Mouse (Mus musculus): ENCODE measurements at regions not wholly inside any gene's neighbourhood (a gene's known extent, or its start where the extent isn't known, plus 50 kb on each side); places are given as distances from the start of the nearest gene placed in this dataset.
A peak's percentile ranks its signal among the peaks of the same experiment; 100 is the strongest.

DNA sequence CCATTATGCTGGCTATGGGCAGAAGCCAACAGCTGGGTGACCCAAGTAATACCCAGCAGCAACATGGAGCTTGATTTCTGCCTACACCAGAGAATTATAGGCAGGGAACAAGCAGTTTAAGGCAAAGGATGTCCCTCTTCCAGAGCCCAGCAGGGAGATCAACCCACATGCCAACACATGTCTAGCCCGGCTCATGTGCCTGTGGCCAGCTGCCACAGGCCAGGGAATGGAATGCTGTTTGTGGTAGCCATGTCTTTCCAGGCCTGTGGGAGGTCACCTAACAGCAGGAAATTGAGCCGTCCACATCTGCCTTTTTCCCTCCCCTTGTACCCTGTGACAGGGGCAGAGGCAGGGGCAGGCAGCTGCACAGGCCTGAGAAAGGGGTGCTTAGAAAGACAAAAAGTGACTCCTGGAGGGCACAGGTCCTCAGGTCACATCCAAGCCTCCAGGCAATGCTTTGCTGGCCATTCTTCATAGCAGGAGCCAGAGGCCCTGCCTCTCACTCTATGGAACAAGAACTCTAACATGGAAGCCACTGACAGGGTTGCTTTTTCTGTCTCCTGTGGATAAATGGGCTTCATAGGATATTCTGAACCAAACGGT is 163.8 kb downstream of the 3110018I06Rik start:
- no peak overlapping the region for H3K9ac ChIP-seq (ENCODE audit: low read depth, low read length)
- no peak overlapping the region for H3K4me3 ChIP-seq (ENCODE audit: low read depth, low read length)
- H3K9me3 ChIP-seq (replicated peaks; ENCODE audit: control insufficient read depth, low read length), result no peaks in the 10 kb centered on the region
- no peaks in the 10 kb centered on the region for H3K4me1 ChIP-seq (ENCODE audit: control insufficient read depth, low read depth, low read length)
- no peak overlapping the region for H3K27ac ChIP-seq (ENCODE audit: low read length)
- 56% methylated on average over 3 of the region's 3 CpGs for WGBS (ENCODE audit: insufficient replicate concordance)
- no peaks in the 10 kb centered on the region for H3K27me3 ChIP-seq (ENCODE audit: control insufficient read depth, insufficient read depth, low read depth, low read length)
- no peak overlapping the region for H3K4me2 ChIP-seq (ENCODE audit: low read depth, low read length)
- ATAC-seq (ENCODE audit: low read depth), result no peak
- no peaks in the 10 kb centered on the region for H3K36me3 ChIP-seq (ENCODE audit: control insufficient read depth, insufficient read depth)

DNA sequence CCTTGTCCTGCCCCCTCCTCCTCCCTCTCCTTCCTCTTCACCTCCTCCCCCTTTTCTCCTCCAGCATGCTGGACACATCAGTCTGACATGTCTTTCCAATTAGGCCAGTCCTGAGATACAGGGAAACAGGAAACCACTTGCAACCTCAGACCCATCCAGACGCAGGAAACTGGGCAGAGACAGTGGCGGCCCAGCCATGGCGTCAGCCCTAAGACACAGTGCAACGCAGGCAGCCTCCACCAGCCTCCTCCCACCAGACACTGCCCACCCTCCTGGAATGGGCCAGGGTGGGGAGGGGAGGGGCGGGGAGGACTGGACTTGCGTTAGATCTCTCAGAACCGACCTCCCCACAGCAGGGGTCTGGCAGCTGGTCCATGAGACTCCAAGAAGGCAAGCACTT is 164.7 kb downstream of the 3110018I06Rik start:
- Histone ChIP-seq H3K27ac (ENCODE audit: low read length) (no peak overlapping the region), H3K9me3 (replicated peaks; ENCODE audit: control insufficient read depth, low read length) (no peaks in the 10 kb centered on the region), H3K4me2 (ENCODE audit: low read depth, low read length) (no peak overlapping the region), H3K9ac (ENCODE audit: low read depth, low read length) (no peak overlapping the region), H3K4me1 (ENCODE audit: control insufficient read depth, low read depth, low read length) (no peaks in the 10 kb centered on the region), H3K4me3 (ENCODE audit: low read depth, low read length) (no peak overlapping the region), H3K36me3 (ENCODE audit: control insufficient read depth, insufficient read depth) (no peaks in the 10 kb centered on the region), H3K27me3 (ENCODE audit: control insufficient read depth, insufficient read depth, low read depth, low read length) (no peaks in the 10 kb centered on the region)
- peak; percentile 39; the same call in 1 of the 2 replicates for ATAC-seq (ENCODE audit: low read depth)
- WGBS (ENCODE audit: insufficient replicate concordance), result 23% methylated on average over 7 of the region's 7 CpGs

DNA sequence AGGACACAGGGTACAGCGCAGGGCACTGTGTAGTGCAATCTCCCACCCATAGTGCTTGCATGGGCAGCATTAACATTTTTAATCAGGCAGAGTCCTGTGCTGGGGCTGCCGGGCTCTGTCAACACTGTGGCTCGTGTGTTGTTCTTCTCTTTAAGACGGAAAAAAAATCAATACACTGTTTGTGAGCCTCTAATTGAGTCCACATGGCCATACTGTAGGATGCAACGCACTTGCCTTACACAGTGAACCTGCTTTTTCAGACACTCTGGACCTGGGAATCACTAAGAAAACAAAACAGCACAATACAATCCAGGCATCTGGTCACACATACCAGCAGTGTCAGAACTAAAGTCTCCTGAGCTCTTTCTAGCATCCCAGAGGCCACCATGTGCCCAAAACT is 168.4 kb downstream of the 3110018I06Rik start:
- no peak for ATAC-seq (ENCODE audit: low read depth)
- H3K27ac ChIP-seq (ENCODE audit: low read length), result no peak overlapping the region
- 47% methylated on average over 5 of the region's 5 CpGs for WGBS (ENCODE audit: insufficient replicate concordance)

DNA sequence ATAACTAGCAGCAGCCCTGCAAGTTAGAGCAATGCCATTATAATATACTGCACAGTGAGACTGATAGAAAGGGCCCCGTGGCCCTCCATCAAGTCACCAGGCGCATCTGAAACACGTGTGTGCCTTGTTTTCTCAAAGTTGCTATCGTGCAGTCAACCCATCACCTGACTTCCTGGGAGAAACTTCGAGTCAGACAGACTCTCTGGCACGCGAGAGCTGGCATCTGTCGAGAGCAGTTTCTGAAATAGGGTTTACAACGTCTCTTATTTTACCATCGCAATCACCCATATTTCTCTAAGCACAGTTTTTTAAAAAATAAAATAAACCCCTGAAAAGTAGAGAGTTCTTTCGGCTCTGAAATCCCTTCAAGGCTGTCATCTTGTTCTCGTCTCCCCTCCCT is 169.8 kb downstream of the 3110018I06Rik start:
- ATAC-seq (ENCODE audit: low read depth), result no peak
- 66% methylated on average over 12 of the region's 12 CpGs for WGBS (ENCODE audit: insufficient replicate concordance)

More for the DNA sequence above, 168.4 kb downstream of the 3110018I06Rik start:
- Histone ChIP-seq H3K9ac (ENCODE audit: low read depth, low read length) (no peak overlapping the region), H3K27me3 (ENCODE audit: control insufficient read depth, insufficient read depth, low read depth, low read length) (no peaks in the 10 kb centered on the region), H3K4me2 (ENCODE audit: low read depth, low read length) (no peak overlapping the region), H3K4me1 (ENCODE audit: control insufficient read depth, low read depth, low read length) (no peaks in the 10 kb centered on the region), H3K36me3 (ENCODE audit: control insufficient read depth, insufficient read depth) (no peaks in the 10 kb centered on the region), H3K9me3 (replicated peaks; ENCODE audit: control insufficient read depth, low read length) (no peaks in the 10 kb centered on the region), H3K4me3 (ENCODE audit: low read depth, low read length) (no peak overlapping the region)

DNA sequence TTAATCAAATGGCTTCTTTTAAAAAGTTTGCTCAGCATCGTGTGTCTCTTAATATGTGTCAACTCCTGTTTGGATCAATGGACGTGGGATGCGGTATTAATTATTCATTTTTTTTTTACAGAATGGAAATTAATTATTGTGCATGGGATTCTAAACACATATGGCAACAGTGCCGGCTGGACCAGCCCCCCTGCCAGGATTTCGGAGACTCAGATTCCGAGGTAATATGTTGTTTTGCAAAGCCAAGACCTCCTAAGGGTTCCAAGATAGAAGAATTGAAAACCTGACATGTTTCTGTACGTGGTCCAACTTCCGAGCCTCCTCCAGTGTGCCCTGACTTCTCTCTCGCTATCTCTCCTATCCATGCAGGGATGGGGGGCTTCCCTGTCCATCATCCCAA is 170.4 kb downstream of the 3110018I06Rik start:
- Histone ChIP-seq H3K4me3 (ENCODE audit: low read depth, low read length) (no peak overlapping the region), H3K4me2 (ENCODE audit: low read depth, low read length) (no peak overlapping the region), H3K27me3 (ENCODE audit: control insufficient read depth, insufficient read depth, low read depth, low read length) (no peaks in the 10 kb centered on the region), H3K9ac (ENCODE audit: low read depth, low read length) (no peak overlapping the region), H3K9me3 (replicated peaks; ENCODE audit: control insufficient read depth, low read length) (no peaks in the 10 kb centered on the region), H3K36me3 (ENCODE audit: control insufficient read depth, insufficient read depth) (no peaks in the 10 kb centered on the region), H3K4me1 (ENCODE audit: control insufficient read depth, low read depth, low read length) (no peaks in the 10 kb centered on the region), H3K27ac (ENCODE audit: low read length) (no peak overlapping the region)
- 65% methylated on average over 9 of the region's 9 CpGs for WGBS (ENCODE audit: insufficient replicate concordance)
- ATAC-seq (ENCODE audit: low read depth), result no peak

More for the DNA sequence above, 169.8 kb downstream of the 3110018I06Rik start:
- H3K36me3 ChIP-seq (ENCODE audit: control insufficient read depth, insufficient read depth), result no peaks in the 10 kb centered on the region
- H3K4me2 ChIP-seq (ENCODE audit: low read depth, low read length), result no peak overlapping the region
- H3K9me3 ChIP-seq (replicated peaks; ENCODE audit: control insufficient read depth, low read length), result no peaks in the 10 kb centered on the region
- H3K9ac ChIP-seq (ENCODE audit: low read depth, low read length), result no peak overlapping the region
- H3K4me3 ChIP-seq (ENCODE audit: low read depth, low read length), result no peak overlapping the region
- no peak overlapping the region for H3K27ac ChIP-seq (ENCODE audit: low read length)
- H3K27me3 ChIP-seq (ENCODE audit: control insufficient read depth, insufficient read depth, low read depth, low read length), result no peaks in the 10 kb centered on the region
- no peaks in the 10 kb centered on the region for H3K4me1 ChIP-seq (ENCODE audit: control insufficient read depth, low read depth, low read length)

DNA sequence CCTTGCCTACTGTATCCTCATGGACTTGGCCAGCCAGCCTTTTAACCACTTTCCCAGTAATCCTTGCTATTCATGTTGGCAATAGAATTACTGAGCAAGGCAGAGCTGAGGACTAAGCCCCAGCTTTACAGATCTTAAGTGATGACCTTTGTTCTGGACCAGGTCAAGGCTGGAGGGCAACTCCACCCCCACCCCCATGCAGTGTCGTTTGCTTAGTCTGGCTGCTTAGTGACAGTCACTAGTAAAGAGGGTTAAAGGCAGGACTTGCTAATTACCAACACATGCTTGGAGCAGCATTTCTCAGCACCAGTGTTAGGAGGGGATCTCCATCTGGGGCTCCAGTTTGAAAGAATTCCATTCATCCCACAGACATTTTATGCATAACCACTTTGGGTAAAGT is 174.2 kb downstream of the 3110018I06Rik start:
- no peak overlapping the region for H3K4me3 ChIP-seq (ENCODE audit: low read depth, low read length)
- no peak overlapping the region for H3K27ac ChIP-seq (ENCODE audit: low read length)
- H3K4me1 ChIP-seq (ENCODE audit: control insufficient read depth, low read depth, low read length), result no peaks in the 10 kb centered on the region
- no peak overlapping the region for H3K9ac ChIP-seq (ENCODE audit: low read depth, low read length)
- H3K27me3 ChIP-seq (ENCODE audit: control insufficient read depth, insufficient read depth, low read depth, low read length), result no peaks in the 10 kb centered on the region
- no peak for ATAC-seq (ENCODE audit: low read depth)
- H3K36me3 ChIP-seq (ENCODE audit: control insufficient read depth, insufficient read depth), result no peaks in the 10 kb centered on the region
- H3K4me2 ChIP-seq (ENCODE audit: low read depth, low read length), result no peak overlapping the region
- no peaks in the 10 kb centered on the region for H3K9me3 ChIP-seq (replicated peaks; ENCODE audit: control insufficient read depth, low read length)
- 14% methylated on average over 1 of the region's 1 CpGs for WGBS (ENCODE audit: insufficient replicate concordance)

DNA sequence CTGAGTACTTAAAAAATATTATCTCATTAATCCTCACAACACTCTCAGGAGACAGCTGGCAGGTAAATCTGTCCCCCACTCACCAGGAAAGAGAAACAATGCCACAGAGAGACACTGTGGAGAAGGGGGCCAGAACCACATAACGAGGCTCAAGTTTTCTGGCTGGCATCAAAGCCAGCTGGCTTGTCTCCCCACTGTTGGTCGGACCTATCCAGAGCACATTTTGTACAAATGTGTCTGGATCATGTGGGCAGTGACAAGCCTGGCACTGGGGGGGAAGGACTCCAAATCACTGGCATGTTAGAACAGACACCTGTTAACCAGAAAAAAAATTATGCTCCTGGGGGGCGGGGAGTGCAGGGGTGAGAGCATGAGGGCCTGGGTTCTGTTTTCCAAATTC is 179.4 kb downstream of the 3110018I06Rik start:
- H3K4me2 ChIP-seq (ENCODE audit: low read depth, low read length), result no peak overlapping the region
- H3K4me1 ChIP-seq (ENCODE audit: control insufficient read depth, low read depth, low read length), result no peaks in the 10 kb centered on the region
- no peak overlapping the region for H3K27ac ChIP-seq (ENCODE audit: low read length)
- H3K4me3 ChIP-seq (ENCODE audit: low read depth, low read length), result no peak overlapping the region
- no peaks in the 10 kb centered on the region; the same call in 1 of the 2 replicates for H3K9me3 ChIP-seq (replicated peaks; ENCODE audit: control insufficient read depth, low read length)
- 52% methylated on average over 3 of the region's 3 CpGs for WGBS (ENCODE audit: insufficient replicate concordance)
- H3K36me3 ChIP-seq (ENCODE audit: control insufficient read depth, insufficient read depth), result no peaks in the 10 kb centered on the region
- H3K27me3 ChIP-seq (ENCODE audit: control insufficient read depth, insufficient read depth, low read depth, low read length), result no peaks in the 10 kb centered on the region
- ATAC-seq (ENCODE audit: low read depth), result no peak
- no peak overlapping the region for H3K9ac ChIP-seq (ENCODE audit: low read depth, low read length)

DNA sequence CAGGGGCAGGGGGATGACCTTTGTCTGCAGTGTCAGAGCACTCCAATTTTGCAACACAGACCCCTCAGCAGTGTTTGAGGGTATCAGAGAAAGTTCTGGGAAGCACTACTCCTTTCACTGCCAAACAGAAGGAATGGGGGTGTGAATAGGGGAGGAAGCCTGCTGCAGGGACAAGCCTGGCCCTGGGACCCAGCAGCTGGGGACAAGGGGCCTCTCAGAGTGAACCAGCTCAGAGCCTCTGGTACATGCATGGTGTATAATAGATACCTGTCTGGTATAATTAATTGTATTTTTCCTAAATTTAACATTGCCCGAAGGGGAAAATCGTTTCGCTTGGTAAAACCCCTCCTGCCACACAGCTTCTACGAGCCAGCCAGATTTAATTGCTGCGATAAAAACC is 180.6 kb downstream of the 3110018I06Rik start:
- H3K9me3 ChIP-seq (replicated peaks; ENCODE audit: control insufficient read depth, low read length), result no peaks in the 10 kb centered on the region; the same call in 1 of the 2 replicates
- H3K27ac ChIP-seq (ENCODE audit: low read length), result no peak overlapping the region
- no peaks in the 10 kb centered on the region for H3K27me3 ChIP-seq (ENCODE audit: control insufficient read depth, insufficient read depth, low read depth, low read length)
- 62% methylated on average over 5 of the region's 5 CpGs for WGBS (ENCODE audit: insufficient replicate concordance)
- H3K4me1 ChIP-seq (ENCODE audit: control insufficient read depth, low read depth, low read length), result no peaks in the 10 kb centered on the region
- no peak overlapping the region for H3K4me3 ChIP-seq (ENCODE audit: low read depth, low read length)
- ATAC-seq (ENCODE audit: low read depth), result no peak
- no peaks in the 10 kb centered on the region for H3K36me3 ChIP-seq (ENCODE audit: control insufficient read depth, insufficient read depth)
- no peak overlapping the region for H3K9ac ChIP-seq (ENCODE audit: low read depth, low read length)
- H3K4me2 ChIP-seq (ENCODE audit: low read depth, low read length), result no peak overlapping the region

DNA sequence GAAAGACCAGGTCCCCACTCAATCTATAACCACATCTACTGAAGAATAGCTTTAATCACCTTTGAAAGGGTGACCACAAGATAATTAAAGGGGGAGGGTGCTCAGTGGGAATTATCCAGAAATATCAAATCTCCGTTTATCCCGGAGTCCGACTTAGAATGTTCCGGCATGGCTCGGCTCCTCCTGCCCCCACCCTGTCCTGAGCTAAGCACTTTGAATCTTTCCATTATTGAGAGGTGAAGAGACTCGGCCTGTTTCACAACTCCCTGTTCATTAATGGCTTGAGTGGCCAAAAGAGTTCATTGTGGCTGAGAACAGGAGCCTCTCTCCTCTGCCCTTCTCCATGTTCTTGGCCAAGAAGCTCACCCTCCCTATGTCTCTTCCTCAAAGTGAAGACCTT is 181.0 kb downstream of the 3110018I06Rik start:
- no peaks in the 10 kb centered on the region for H3K27me3 ChIP-seq (ENCODE audit: control insufficient read depth, insufficient read depth, low read depth, low read length)
- 67% methylated on average over 6 of the region's 6 CpGs for WGBS (ENCODE audit: insufficient replicate concordance)
- ATAC-seq (ENCODE audit: low read depth), result no peak
- H3K9ac ChIP-seq (ENCODE audit: low read depth, low read length), result no peak overlapping the region
- H3K4me1 ChIP-seq (ENCODE audit: control insufficient read depth, low read depth, low read length), result no peaks in the 10 kb centered on the region
- H3K9me3 ChIP-seq (replicated peaks; ENCODE audit: control insufficient read depth, low read length), result no peaks in the 10 kb centered on the region; the same call in 1 of the 2 replicates
- H3K4me3 ChIP-seq (ENCODE audit: low read depth, low read length), result no peak overlapping the region
- no peak overlapping the region for H3K4me2 ChIP-seq (ENCODE audit: low read depth, low read length)
- H3K27ac ChIP-seq (ENCODE audit: low read length), result no peak overlapping the region
- no peaks in the 10 kb centered on the region for H3K36me3 ChIP-seq (ENCODE audit: control insufficient read depth, insufficient read depth)

All from liver, embryonic 16.5 days (tissue).